Mouse (Mus musculus) liver, embryonic 12.5 days (tissue): ENCODE measurements around the gene Drg1. TPM values are rescaled to one million over a fixed set of nuclear protein-coding genes. Genes with fewer than 3 reads are reported as not detected.

ENCODE experiments used
- polyA plus RNA-seq: library from polyadenylated mRNA; unstranded; fragments of >200 nt; fragmentation: Nextera tagmentation; extraction: Ambion mirVana; gene quantifications from 2 replicates; pipeline ENCODE4 v1.2.1, GENCODE M21; 2016

Gene Drg1
- polyA plus RNA-seq, 1 experiment from 2014 or later: 169 TPM

Other genes starting within 250 kb of the Drg1 start
- gene Sfi1, start 73.0 kb downstream of the Drg1 start, polyA plus RNA-seq: 6.5 and 6.9 TPM in 2 replicates
- 38.8 and 44.4 TPM in 2 replicates for gene Eif4enif1, start 64.0 kb downstream of the Drg1 start, polyA plus RNA-seq
- gene Patz1, start 22.5 kb upstream of the Drg1 start, polyA plus RNA-seq: 29.0 and 30.5 TPM in 2 replicates
- 1.8 and 2.1 TPM in 2 replicates for gene Pik3ip1, start 64.0 kb upstream of the Drg1 start, polyA plus RNA-seq
- 15.0 and 16.1 TPM in 2 replicates for gene Limk2, start 142.8 kb upstream of the Drg1 start, polyA plus RNA-seq
- 9.4 and 9.6 TPM in 2 replicates for gene Rnf185, start 185.9 kb upstream of the Drg1 start, polyA plus RNA-seq
- 0.06 and 0.24 TPM in 2 replicates for gene Pla2g3, start 221.9 kb upstream of the Drg1 start, polyA plus RNA-seq
- 0.17 and 0.36 TPM in 2 replicates for gene Inpp5j, start 238.4 kb upstream of the Drg1 start, polyA plus RNA-seq
- 18.4 and 19.6 TPM in 2 replicates for gene Selenom, start 248.3 kb upstream of the Drg1 start, polyA plus RNA-seq